Mouse (Mus musculus) bone marrow macrophage, adult 2 months (primary cell): ENCODE results near the gene Aptx. TPM values are rescaled to one million over a fixed set of nuclear protein-coding genes. Genes with fewer than 3 reads are reported as not detected.

ENCODE experiments used
- H3K27ac ChIP-seq: 2 replicates; pipeline ENCODE4 v1.5.1; 2012; ENCODE audit warnings: low read depth, low read length; ENCODE audit not compliant: insufficient read depth
- H3K4me1 ChIP-seq: 2 replicates; pipeline ENCODE4 v1.6.1; 2012; ENCODE audit warnings: low read length; ENCODE audit not compliant: control insufficient read depth, insufficient read depth
- H3K4me3 ChIP-seq: 2 replicates; pipeline ENCODE4 v1.5.1; 2012; ENCODE audit warnings: mild to moderate bottlenecking, low read length, moderate library complexity; ENCODE audit not compliant: insufficient read depth
- CTCF ChIP-seq: IDR thresholded peaks from 2 replicates; pipeline ENCODE4 v1.5.1; 2012; ENCODE audit warnings: low read depth, mild to moderate bottlenecking, low read length, moderate library complexity
- POLR2A ChIP-seq: IDR thresholded peaks from 2 replicates; pipeline ENCODE4 v1.6.1; 2012; ENCODE audit warnings: mild to moderate bottlenecking, low read depth, low read length, borderline replicate concordance
- polyA plus RNA-seq: library from polyadenylated mRNA; stranded (reverse); fragments of >200 nt; gene quantifications from 2 replicates; pipeline ENCODE4 v1.2.4, GENCODE M21; 2012; ENCODE audit not compliant: missing spikeins, insufficient read depth, insufficient read length

Aptx gene
- polyA plus RNA-seq, 1 experiment = 12.1 TPM

- Histone ChIP-seq H3K4me3 (no peak overlapping the region), H3K4me1 (peaks cover 13% of the 10 kb centered on the region)
- no peak for TF ChIP-seq POLR2A
- no peak for TF ChIP-seq CTCF
These were observed 14.1 kb upstream of the Aptx start for GRCm38 (mm10) chr4:40717141-40717540.

GRCm38 (mm10) chr4:40703710-40704275 is 799 bp upstream of the Aptx start:
- Histone ChIP-seq H3K27ac (peak overlapping the region; percentile 98; the same call in 1 of the 2 replicates), H3K4me1 (peaks cover 34% of the 10 kb centered on the region), H3K4me3 (peak overlapping the region; percentile 84)
- TF ChIP-seq POLR2A (no peak), CTCF (no peak)

More at GRCm38 (mm10) chr4:40717141-40717540, 14.1 kb upstream of the Aptx start:
- no peak overlapping the region for H3K27ac ChIP-seq

- H3K4me1 ChIP-seq = peaks cover 39% of the 10 kb centered on the region
- peak overlapping the region; percentile 84 for H3K4me3 ChIP-seq
- H3K27ac ChIP-seq = peak overlapping the region; percentile 98
- TF ChIP-seq CTCF = no peak
- no peak for TF ChIP-seq POLR2A
These were observed 1.2 kb downstream of the Aptx start for GRCm38 (mm10) chr4:40701796-40702195.

- peaks cover 41% of the 10 kb centered on the region for H3K4me1 ChIP-seq
- H3K27ac ChIP-seq = peak overlapping the region; percentile 83
- H3K4me3 ChIP-seq = 0 out of 2 replicates have a peak overlapping the region, but pooled peaks have one; percentile 6
- TF ChIP-seq POLR2A = no peak
- no peak for TF ChIP-seq CTCF
These were observed 2.8 kb downstream of the Aptx start for GRCm38 (mm10) chr4:40700216-40700615.

GRCm38 (mm10) chr4:40697059-40697458 is 5.9 kb downstream of the Aptx start:
- TF ChIP-seq CTCF = no peak
- TF ChIP-seq POLR2A = no peak
- Histone ChIP-seq H3K4me3 (no peak overlapping the region), H3K4me1 (peaks cover 33% of the 10 kb centered on the region), H3K27ac (no peak overlapping the region)

- Histone ChIP-seq H3K27ac (no peak overlapping the region), H3K4me1 (no peaks in the 10 kb centered on the region), H3K4me3 (no peak overlapping the region)
- TF ChIP-seq CTCF = no peak
- TF ChIP-seq POLR2A = no peak
These were observed 11.9 kb downstream of the Aptx start for GRCm38 (mm10) chr4:40691100-40691499.

- no peaks in the 10 kb centered on the region for H3K4me1 ChIP-seq
- TF ChIP-seq CTCF (no peak), POLR2A (no peak)
- H3K4me3 ChIP-seq = no peak overlapping the region
- H3K27ac ChIP-seq = no peak overlapping the region
These were observed 19.7 kb downstream of the Aptx start for GRCm38 (mm10) chr4:40683306-40683705.

- no peak for TF ChIP-seq CTCF
- TF ChIP-seq POLR2A = no peak
- H3K27ac ChIP-seq = no peak overlapping the region
- no peaks in the 10 kb centered on the region for H3K4me1 ChIP-seq
- no peak overlapping the region for H3K4me3 ChIP-seq
These were observed 20.6 kb downstream of the Aptx start for GRCm38 (mm10) chr4:40682359-40682758.

GRCm38 (mm10) chr4:40681908-40682307 is 21.1 kb downstream of the Aptx start:
- TF ChIP-seq CTCF = no peak
- no peak for TF ChIP-seq POLR2A

GRCm38 (mm10) chr4:40680250-40680860 is 22.6 kb downstream of the Aptx start:
- Histone ChIP-seq H3K4me3 (no peak overlapping the region), H3K27ac (no peak overlapping the region), H3K4me1 (no peaks in the 10 kb centered on the region)
- TF ChIP-seq CTCF (peak; percentile 81), POLR2A (no peak)

More at GRCm38 (mm10) chr4:40681908-40682307, 21.1 kb downstream of the Aptx start:
- Histone ChIP-seq H3K27ac (no peak overlapping the region), H3K4me3 (no peak overlapping the region), H3K4me1 (no peaks in the 10 kb centered on the region)

GRCm38 (mm10) chr4:40677132-40677531 is 25.9 kb downstream of the Aptx start:
- H3K4me1 ChIP-seq = no peaks in the 10 kb centered on the region
- TF ChIP-seq CTCF = no peak
- TF ChIP-seq POLR2A = no peak
- no peak overlapping the region for H3K27ac ChIP-seq
- H3K4me3 ChIP-seq = no peak overlapping the region
